Mouse (Mus musculus) left cerebral cortex, adult 18-20 months (tissue): ENCODE measurements around the gene Vpreb3. TPM values are rescaled to one million over a fixed set of nuclear protein-coding genes. Genes with fewer than 3 reads are reported as not detected.
"Not testable (repeated sequence)": the region's sequence is repeated elsewhere in the genome, so short reads cannot be mapped to it uniquely, and the experiment has no call there.

Experiments used
- DNase-seq, 2 experiments: peaks; one replicate each; pipeline ENCODE4 v3.0.0; 2021 to 2022; ENCODE audit warnings: low spot score in 2 of 2, mixed read lengths in 1 of 2
- total RNA-seq, 2 experiments: library from RNA; stranded (reverse); gene quantifications; 2 replicates each; pipeline ENCODE4 v1.2.3; 2021

The Vpreb3 gene
- total RNA-seq, 2 experiments from 2014 or later, result not detected

- no peak for DNase-seq
Measured at GRCm38 (mm10) chr10:75954381-75954811, 11.5 kb downstream of the Vpreb3 start, which contains the start of gene Gm5134. Gm5134 (plus strand) TSS chr10:75954514.

DNA sequence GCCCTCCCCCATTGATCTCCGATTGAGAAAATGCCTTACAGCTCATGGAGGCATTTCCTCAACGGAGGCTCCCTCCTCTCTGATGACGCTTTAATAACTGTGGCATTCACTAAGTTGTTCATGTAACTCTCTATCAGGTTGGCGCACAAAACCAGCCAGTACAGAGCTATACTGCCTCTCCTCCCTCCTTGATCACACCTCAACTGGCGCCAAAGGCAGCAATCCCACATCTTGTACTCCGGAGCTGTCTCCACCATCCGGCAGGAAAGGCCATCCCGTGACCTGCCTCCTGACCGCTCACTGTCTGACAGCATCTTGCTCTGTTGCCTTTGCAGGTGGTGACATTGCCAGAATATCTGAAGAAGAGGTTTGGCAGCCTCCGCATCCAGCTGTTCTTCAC lies 31.0 kb downstream of the Vpreb3 start:
- no peak for DNase-seq

GRCm38 (mm10) chr10:75975216-75975615 lies 32.4 kb downstream of the Vpreb3 start:
- DNase-seq, result no peak

GRCm38 (mm10) chr10:75978119-75978834 lies 35.4 kb downstream of the Vpreb3 start:
- no peak for DNase-seq

- DNase-seq, result no peak
Measured at GRCm38 (mm10) chr10:75978835-75979157, 35.9 kb downstream of the Vpreb3 start.

DNA sequence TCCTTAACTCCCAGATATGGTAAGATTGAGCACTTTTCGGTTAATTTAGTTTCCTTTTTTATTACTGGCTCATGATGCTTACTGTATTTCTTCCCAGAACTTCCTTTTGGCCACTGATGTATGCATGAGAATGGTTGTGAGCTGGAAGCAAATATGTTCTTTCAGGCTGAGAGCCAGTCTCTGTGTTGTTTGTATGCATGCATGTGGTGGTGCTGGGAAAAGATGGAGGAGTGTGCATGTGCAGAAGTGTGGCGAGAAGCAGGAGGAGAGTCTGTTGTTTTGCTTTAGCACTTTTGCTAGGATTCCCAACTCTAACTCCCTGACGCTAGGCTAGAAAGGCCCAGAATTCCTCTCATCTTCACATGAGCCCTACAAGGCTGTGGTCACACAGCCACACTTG lies 36.6 kb downstream of the Vpreb3 start:
- DNase-seq, result no peak

DNA sequence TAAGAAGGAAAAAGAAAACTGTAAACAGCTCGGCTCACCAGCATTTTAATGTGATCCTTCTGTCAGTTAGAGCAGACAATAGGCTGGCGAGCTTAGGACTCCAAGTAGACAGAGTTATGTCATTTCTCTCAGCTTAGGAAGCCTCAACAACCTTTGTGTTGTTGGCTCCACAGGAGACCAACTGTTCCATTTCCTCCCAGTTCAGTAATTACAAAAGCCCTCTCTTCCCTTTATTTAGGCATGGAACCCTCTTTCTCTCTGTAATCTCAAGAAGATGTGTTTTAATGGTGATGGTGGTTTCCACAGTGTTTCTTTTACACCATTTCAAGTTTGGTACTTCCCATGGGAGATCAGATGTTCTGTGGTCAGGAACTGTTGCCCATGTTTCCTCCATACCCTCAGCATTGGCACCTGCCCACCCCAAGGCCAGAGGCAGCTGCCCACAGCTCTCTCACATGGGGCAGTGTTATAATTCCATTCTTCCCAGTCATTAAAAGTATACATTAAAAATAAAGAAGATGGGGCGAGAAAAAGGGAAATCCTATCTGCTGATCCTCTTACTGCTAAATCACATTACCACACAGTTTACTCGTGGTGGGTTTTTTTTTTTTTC lies 47.7 kb downstream of the Vpreb3 start:
- DNase-seq, result no peak

GRCm38 (mm10) chr10:75993616-75994240 lies 50.9 kb downstream of the Vpreb3 start:
- DNase-seq, result no peak

DNA sequence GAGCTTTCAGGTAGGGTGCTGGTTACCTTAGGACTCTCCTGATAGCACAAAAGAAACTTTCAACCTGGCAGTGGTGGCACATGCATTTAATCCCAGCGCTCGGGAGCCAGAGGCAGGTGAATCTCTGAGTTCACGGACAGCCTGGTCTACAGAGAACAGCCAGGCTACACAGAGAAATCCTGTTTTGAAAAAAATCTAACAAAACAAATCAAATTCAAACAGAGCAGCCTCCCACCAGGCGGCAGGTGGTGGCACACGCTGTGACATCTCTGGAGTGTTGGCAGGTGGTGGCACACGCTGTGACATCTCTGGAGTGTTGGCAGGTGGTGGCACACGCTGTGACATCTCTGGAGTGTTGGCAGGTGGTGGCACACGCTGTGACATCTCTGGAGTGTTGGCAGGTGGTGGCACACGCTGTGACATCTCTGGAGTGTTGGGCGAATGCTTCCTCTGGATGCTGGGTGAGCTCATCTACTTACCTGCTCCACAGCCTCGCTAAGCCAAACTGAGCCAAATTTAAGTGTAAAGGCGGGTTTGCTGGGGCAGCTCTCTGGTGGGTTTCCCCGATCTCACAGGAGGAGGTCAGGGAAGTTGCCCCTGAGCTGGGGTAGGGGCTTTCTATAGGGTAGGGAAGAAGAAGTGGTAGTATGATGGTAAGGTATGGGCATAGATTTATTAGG lies 51.8 kb downstream of the Vpreb3 start:
- not testable (repeated sequence) for DNase-seq

GRCm38 (mm10) chr10:75995463-75995862 lies 52.6 kb downstream of the Vpreb3 start:
- no peak for DNase-seq

DNA sequence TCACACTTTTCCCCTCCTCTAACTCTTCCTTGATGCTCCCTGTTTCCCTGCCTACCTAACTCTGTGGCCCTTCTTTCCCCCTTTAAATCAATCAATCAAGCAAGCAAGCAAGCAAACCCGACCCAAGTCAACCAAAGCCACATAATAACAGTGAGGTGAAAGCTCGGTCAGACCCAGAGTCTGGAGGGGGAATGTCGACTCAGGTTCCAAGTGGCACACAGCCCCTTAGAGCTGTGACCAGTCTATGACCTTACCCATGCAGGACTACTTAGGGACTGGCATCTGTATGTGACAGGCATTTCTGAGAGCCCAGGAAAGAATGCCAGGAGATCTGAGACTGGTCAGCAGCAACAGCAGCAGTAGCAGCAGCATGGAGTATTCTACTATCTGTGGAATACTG lies 53.5 kb downstream of the Vpreb3 start:
- no peak for DNase-seq

Other genes starting within 250 kb of the Vpreb3 start
- 10 to 100 TPM; 62.9 to 63.0 TPM for gene Cabin1, start 178.7 kb upstream of the Vpreb3 start, total RNA-seq
- 10 to 100 TPM; 53.6 to 54.5 TPM for gene Ddt, start 169.6 kb upstream of the Vpreb3 start, total RNA-seq
- gene Gm20441, start 162.1 kb upstream of the Vpreb3 start, total RNA-seq, result not detected
- gene Gstt3, start 161.6 kb upstream of the Vpreb3 start, total RNA-seq, result 1 to 10 TPM; 2.5 to 2.6 TPM
- 10 to 100 TPM; 14.2 to 16.5 TPM for gene Gstt1, start 144.5 kb upstream of the Vpreb3 start, total RNA-seq
- gene Gstt4, start 120.5 kb upstream of the Vpreb3 start, total RNA-seq, result not detected
- gene Gstt2, start 105.6 kb upstream of the Vpreb3 start, total RNA-seq, result 1 to 10 TPM; 4.3 to 5.0 TPM
- gene Mif, start 82.8 kb upstream of the Vpreb3 start, total RNA-seq, result 100 to 1,000 TPM; 526 to 535 TPM
- gene Derl3, start 49.6 kb upstream of the Vpreb3 start, total RNA-seq, result 1 to 10 TPM; 4.0 to 4.9 TPM
- 10 to 100 TPM; 74.5 to 79.4 TPM for gene Smarcb1, start 21.4 kb upstream of the Vpreb3 start, total RNA-seq
- 100 to 1,000 TPM; 416 to 479 TPM for gene Chchd10, start 9.9 kb upstream of the Vpreb3 start, total RNA-seq
- gene Mmp11, start 6.6 kb upstream of the Vpreb3 start, total RNA-seq, result 1 to 10 TPM; 2.8 to 3.0 TPM
- gene Gm867, start 2.4 kb upstream of the Vpreb3 start, total RNA-seq, result not detected
- gene Gm5134, start 11.5 kb downstream of the Vpreb3 start, total RNA-seq, result not detected
- gene Zfp280b, start 89.6 kb downstream of the Vpreb3 start, total RNA-seq, result 10 to 100 TPM; 15.4 to 17.5 TPM
- gene Slc5a4b, start 167.9 kb downstream of the Vpreb3 start, total RNA-seq, result not detected
- not detected for gene Slc5a4a, start 204.4 kb downstream of the Vpreb3 start, total RNA-seq